Mouse (Mus musculus) urinary bladder, postnatal 14 days (tissue): ENCODE results near the gene Ensa.
"Not testable (repeated sequence)": the region's sequence is repeated elsewhere in the genome, so short reads cannot be mapped to it uniquely, and the experiment has no call there.

Experiments used
- DNase-seq: peaks from one replicate; pipeline ENCODE4 v3.0.0; 2021; ENCODE audit warnings: low spot score

Gene Ensa

GRCm38 (mm10) chr3:95663486-95663885 lies 38.7 kb downstream of the Ensa start:
- no peak for DNase-seq

GRCm38 (mm10) chr3:95663969-95664608 lies 39.3 kb downstream of the Ensa start:
- no peak for DNase-seq

GRCm38 (mm10) chr3:95664940-95665352 lies 40.2 kb downstream of the Ensa start:
- no peak for DNase-seq

GRCm38 (mm10) chr3:95666124-95666844 lies 41.5 kb downstream of the Ensa start:
- peak; percentile 89 for DNase-seq

GRCm38 (mm10) chr3:95667521-95667920 lies 42.7 kb downstream of the Ensa start:
- DNase-seq, result no peak

DNA sequence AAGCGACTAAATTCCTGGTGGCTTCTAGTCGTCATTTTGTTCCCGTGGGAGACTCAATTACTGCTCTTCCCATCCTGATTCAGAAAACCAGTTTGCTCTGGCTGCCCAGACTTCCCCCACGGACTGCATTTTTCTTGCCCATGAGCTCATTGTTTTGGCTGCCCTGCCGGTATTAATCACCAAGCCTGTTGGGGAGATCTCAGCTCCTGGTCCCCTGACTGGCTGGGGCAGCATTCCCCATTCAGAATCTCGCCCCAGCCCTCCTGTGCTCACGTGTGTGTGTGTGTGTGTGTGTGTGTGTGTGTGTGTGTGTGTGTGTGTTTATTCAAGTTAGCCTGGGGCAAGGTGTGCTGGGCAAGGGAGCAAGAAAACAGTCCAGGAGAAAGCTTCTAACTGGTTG lies 43.2 kb downstream of the Ensa start:
- peak; percentile 84 for DNase-seq

- DNase-seq, result no peak
Measured at GRCm38 (mm10) chr3:95668589-95669308, 44.0 kb downstream of the Ensa start.

- no peak for DNase-seq
Measured at GRCm38 (mm10) chr3:95669309-95669665, 44.5 kb downstream of the Ensa start.

GRCm38 (mm10) chr3:95670419-95670818 lies 45.6 kb downstream of the Ensa start:
- not testable (repeated sequence) for DNase-seq

GRCm38 (mm10) chr3:95671201-95671600 lies 46.4 kb downstream of the Ensa start:
- DNase-seq, result no peak

DNA sequence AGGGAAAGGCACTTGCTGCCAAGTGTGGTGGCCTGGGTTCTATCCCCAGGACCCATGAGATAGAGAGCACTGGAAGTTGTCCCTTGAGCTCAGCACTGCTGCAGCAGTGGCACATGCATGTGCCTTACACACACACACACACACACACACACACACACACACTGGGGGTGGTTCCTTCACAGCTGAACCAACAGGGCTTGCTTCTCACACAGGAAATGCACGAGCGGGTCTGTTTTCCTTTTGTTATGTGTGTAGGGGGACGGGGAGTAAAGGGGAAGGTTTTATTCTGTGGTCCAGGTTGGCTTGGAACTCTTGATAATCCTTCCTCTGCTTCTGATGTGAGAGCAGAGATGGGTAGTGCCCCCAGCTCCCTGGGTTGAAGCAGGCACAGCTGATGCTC lies 47.7 kb downstream of the Ensa start:
- no peak for DNase-seq

GRCm38 (mm10) chr3:95672861-95673706 lies 48.3 kb downstream of the Ensa start:
- DNase-seq, result no peak

DNA sequence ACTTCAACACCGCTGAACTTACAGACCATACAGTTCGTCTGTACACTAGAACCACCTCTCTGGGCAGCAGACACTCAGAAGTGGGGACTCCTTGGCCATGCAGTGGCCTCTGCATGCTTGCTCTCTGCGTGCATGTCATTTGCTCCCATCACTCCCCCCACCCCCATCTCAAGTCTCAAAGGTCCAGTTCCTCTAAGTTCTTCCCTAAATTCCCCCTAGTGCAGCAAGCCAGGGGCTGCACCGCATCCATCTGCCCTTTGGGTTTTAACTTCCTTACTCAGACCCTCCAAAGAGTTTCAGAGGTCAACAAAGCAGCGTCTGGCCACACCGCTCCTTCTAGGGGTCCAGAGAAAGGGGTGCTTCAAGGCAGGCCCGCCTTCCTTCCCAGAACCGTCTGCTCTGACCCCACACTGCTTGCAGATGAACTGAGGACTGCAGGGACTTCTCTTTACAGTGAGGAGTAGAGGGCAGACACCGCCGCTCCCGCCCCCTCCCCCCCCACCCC lies 49.0 kb downstream of the Ensa start:
- DNase-seq, result no peak

GRCm38 (mm10) chr3:95674236-95674635 lies 49.4 kb downstream of the Ensa start:
- peak; percentile 81 for DNase-seq

- peak; percentile 69 for DNase-seq
Measured at GRCm38 (mm10) chr3:95674812-95675211, 50.0 kb downstream of the Ensa start.

- peak; percentile 88 for DNase-seq
Measured at GRCm38 (mm10) chr3:95675301-95676092, 50.7 kb downstream of the Ensa start.

- peak; percentile 84 for DNase-seq
Measured at GRCm38 (mm10) chr3:95676745-95677419, 52.1 kb downstream of the Ensa start.

- DNase-seq, result no peak
Measured at GRCm38 (mm10) chr3:95677420-95678090, 52.8 kb downstream of the Ensa start.

DNA sequence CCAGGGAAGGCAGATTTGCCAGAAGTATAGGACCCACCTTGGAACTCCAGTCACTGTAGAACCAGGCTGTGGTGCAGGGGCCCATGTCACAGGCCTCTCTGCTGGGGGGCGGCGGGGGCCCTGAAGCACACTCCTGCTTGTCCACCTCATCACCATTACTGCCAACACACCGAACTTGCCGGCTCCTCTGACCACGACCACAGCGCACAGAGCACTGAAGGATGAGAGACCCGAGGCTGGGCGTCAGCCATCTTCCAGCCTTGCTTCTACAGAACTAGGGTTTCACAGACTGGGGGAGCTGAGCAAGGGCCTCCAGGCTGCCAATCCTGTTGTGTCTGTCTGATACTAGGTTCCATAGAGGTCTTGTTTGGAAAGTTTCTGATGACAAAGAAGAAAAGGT lies 54.8 kb downstream of the Ensa start:
- no peak for DNase-seq

DNA sequence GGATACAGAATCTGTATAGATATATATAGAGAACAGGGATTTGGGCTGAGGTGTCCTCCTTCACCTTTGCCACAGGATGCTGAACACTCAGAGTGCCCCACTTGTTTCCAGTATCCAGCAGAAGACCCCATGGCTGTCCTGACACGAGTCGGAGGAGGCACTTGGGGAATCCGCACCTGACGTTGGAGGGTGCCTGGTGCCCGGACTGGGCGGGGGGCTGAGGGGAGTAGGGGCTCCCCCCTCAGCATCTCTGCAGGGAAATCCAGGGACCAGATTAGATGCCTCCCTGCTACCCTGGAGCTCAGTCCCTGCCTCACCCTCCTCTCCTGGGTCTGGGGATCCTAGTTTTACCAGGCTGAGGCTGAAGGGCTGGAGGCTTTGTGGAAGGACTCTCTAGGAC lies 55.9 kb downstream of the Ensa start:
- no peak for DNase-seq
